Mouse (Mus musculus): ENCODE results near the gene Olfr731. TPM values are rescaled to one million over a fixed set of nuclear protein-coding genes. Genes with fewer than 3 reads are reported as not detected.

Gene Olfr731
- not detected in 2 replicates for polyA plus RNA-seq (2014; fragmentation: Nextera tagmentation; extraction: Ambion mirVana)

GRCm38 (mm10) chr14:50241766-50242165 lies at the start of gene Olfr731:
Olfr731 (minus strand) TSS chr14:50241866.
- Histone ChIP-seq H3K27me3 (ENCODE audit: control insufficient read depth, insufficient read depth, low read length) (no peaks in the 10 kb centered on the region), H3K27ac (replicated peaks in 1 of 2; ENCODE audit: control insufficient read depth in 1 of 2, insufficient read depth in 1 of 2, low read depth in 2 of 2, low read length in 2 of 2) (no peak within 1 kb of the TSS), H3K4me2 (ENCODE audit: low read length) (no peak within 1 kb of the TSS), H3K9me3 (ENCODE audit: control insufficient read depth, low read length) (no peaks in the 10 kb centered on the region), H3K36me3 (ENCODE audit: control insufficient read depth, insufficient read depth, low read length) (no peaks in the 10 kb centered on the region), H3K4me3 (ENCODE audit: control insufficient read depth in 1 of 2, insufficient read depth in 1 of 2, low read depth in 1 of 2, low read length in 2 of 2) (no peak within 1 kb of the TSS), H3K4me1 (ENCODE audit: control insufficient read depth in 2 of 2, insufficient read depth in 2 of 2, low read length in 2 of 2) (no peaks in the 10 kb centered on the region), H3K9ac (ENCODE audit: low read length) (no peak within 1 kb of the TSS)
- no peak for ATAC-seq (ENCODE audit: insufficient number of reproducible peaks, insufficient read depth, low FRiP score, low read depth)
- 73% methylated on average over 4 of the region's 4 CpGs for WGBS

DNA sequence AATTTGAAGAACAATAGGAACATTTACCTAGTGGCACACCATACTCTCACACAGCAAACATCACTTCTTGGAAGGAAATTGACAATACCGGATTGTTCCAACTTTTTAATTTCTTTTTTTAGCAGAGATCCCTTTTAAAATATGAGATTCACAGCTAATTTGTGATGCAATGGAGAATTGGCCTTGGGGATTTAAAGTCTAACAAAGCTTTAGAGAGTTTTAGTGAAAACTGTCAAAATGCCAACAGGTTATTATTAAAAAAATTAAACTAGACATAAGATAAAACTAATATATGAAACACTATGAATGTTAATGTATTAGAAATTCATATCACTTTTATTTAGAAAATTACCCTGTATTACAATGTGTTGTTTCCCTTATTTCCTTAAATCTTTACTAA lies 42.4 kb upstream of the Olfr731 start, which contains the start of gene Olfr732:
Gene Olfr732, minus strand, starts transcription at position 101 of the 400 bp plus-strand sequence.
- H3K27me3 ChIP-seq (ENCODE audit: control insufficient read depth, insufficient read depth, low read length): no peaks in the 10 kb centered on the region
- no peaks in the 10 kb centered on the region for H3K36me3 ChIP-seq (ENCODE audit: control insufficient read depth, insufficient read depth, low read length)
- H3K4me1 ChIP-seq (ENCODE audit: control insufficient read depth in 2 of 2, insufficient read depth in 2 of 2, low read length in 2 of 2): no peaks in the 10 kb centered on the region
- no peak for ATAC-seq (ENCODE audit: insufficient number of reproducible peaks, insufficient read depth, low FRiP score, low read depth)
- WGBS: 87% methylated on average over 1 of the region's 1 CpGs
- no peak within 1 kb of the TSS for H3K4me3 ChIP-seq (ENCODE audit: control insufficient read depth in 1 of 2, insufficient read depth in 1 of 2, low read depth in 1 of 2, low read length in 2 of 2)
- H3K4me2 ChIP-seq (ENCODE audit: low read length): no peak within 1 kb of the TSS
- no peak within 1 kb of the TSS for H3K9ac ChIP-seq (ENCODE audit: low read length)
- H3K27ac ChIP-seq (replicated peaks in 1 of 2; ENCODE audit: control insufficient read depth in 1 of 2, insufficient read depth in 1 of 2, low read depth in 2 of 2, low read length in 2 of 2): no peak within 1 kb of the TSS
- no peaks in the 10 kb centered on the region for H3K9me3 ChIP-seq (ENCODE audit: control insufficient read depth, low read length)

DNA sequence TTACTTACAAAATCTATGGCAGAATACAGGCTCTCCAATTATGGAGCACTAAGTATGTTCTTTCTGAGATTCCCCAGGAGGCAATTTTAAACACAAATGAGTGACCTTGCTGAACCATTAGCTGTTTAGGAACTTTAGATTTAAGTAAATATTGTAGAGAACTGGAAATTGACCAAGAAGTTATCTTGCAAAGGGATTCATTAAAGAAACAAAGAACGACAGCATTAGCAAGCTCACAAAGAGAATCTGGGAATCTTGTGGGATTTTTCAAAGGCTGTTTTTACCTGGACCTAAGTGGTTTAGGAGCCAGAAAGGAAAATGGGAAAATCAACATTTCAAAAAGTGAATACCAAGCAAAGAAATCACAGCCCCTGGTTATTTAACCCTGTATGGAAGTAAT lies 53.6 kb downstream of the Olfr731 start, which contains the start of gene Olfr730:
Gene Olfr730, minus strand, starts transcription at position 101 of the 400 bp plus-strand sequence.
- Histone ChIP-seq H3K27ac (replicated peaks in 1 of 2; ENCODE audit: control insufficient read depth in 1 of 2, insufficient read depth in 1 of 2, low read depth in 2 of 2, low read length in 2 of 2) (no peak within 1 kb of the TSS), H3K4me3 (ENCODE audit: control insufficient read depth in 1 of 2, insufficient read depth in 1 of 2, low read depth in 1 of 2, low read length in 2 of 2) (no peak within 1 kb of the TSS), H3K9ac (ENCODE audit: low read length) (no peak within 1 kb of the TSS), H3K4me2 (ENCODE audit: low read length) (no peak within 1 kb of the TSS), H3K4me1 (ENCODE audit: control insufficient read depth in 2 of 2, insufficient read depth in 2 of 2, low read length in 2 of 2) (no peaks in the 10 kb centered on the region), H3K36me3 (ENCODE audit: control insufficient read depth, insufficient read depth, low read length) (no peaks in the 10 kb centered on the region), H3K27me3 (ENCODE audit: control insufficient read depth, insufficient read depth, low read length) (no peaks in the 10 kb centered on the region), H3K9me3 (ENCODE audit: control insufficient read depth, low read length) (no peaks in the 10 kb centered on the region)
- 55% methylated on average over 1 of the region's 1 CpGs for WGBS
- no peak for ATAC-seq (ENCODE audit: insufficient number of reproducible peaks, insufficient read depth, low FRiP score, low read depth)

Other genes with a start within 250 kb of the Olfr731 start
- not detected in 2 replicates for gene Olfr725, start 201.5 kb downstream of the Olfr731 start, polyA plus RNA-seq (2014; fragmentation: Nextera tagmentation; extraction: Ambion mirVana)
- gene Olfr726, start 150.9 kb downstream of the Olfr731 start, polyA plus RNA-seq (2014; fragmentation: Nextera tagmentation; extraction: Ambion mirVana): not detected in 2 replicates
- gene Olfr727, start 118.7 kb downstream of the Olfr731 start, polyA plus RNA-seq (2014; fragmentation: Nextera tagmentation; extraction: Ambion mirVana): not detected in 2 replicates
- gene Olfr728, start 99.2 kb downstream of the Olfr731 start, polyA plus RNA-seq (2014; fragmentation: Nextera tagmentation; extraction: Ambion mirVana): not detected in 2 replicates
- not detected in 2 replicates for gene Olfr729, start 89.0 kb downstream of the Olfr731 start, polyA plus RNA-seq (2014; fragmentation: Nextera tagmentation; extraction: Ambion mirVana)
- not detected in 2 replicates for gene Olfr730, start 53.7 kb downstream of the Olfr731 start, polyA plus RNA-seq (2014; fragmentation: Nextera tagmentation; extraction: Ambion mirVana)
- not detected in 2 replicates for gene Olfr732, start 42.3 kb upstream of the Olfr731 start, polyA plus RNA-seq (2014; fragmentation: Nextera tagmentation; extraction: Ambion mirVana)
- not detected in 2 replicates for gene Olfr733, start 59.7 kb upstream of the Olfr731 start, polyA plus RNA-seq (2014; fragmentation: Nextera tagmentation; extraction: Ambion mirVana)
- not detected in 2 replicates for gene Olfr734, start 84.9 kb upstream of the Olfr731 start, polyA plus RNA-seq (2014; fragmentation: Nextera tagmentation; extraction: Ambion mirVana)
- not detected in 2 replicates for gene Olfr735, start 107.0 kb upstream of the Olfr731 start, polyA plus RNA-seq (2014; fragmentation: Nextera tagmentation; extraction: Ambion mirVana)
- gene Tlr11, start 116.0 kb upstream of the Olfr731 start, polyA plus RNA-seq (2014; fragmentation: Nextera tagmentation; extraction: Ambion mirVana): not detected in 2 replicates
- not detected in 2 replicates for gene Olfr736, start 139.3 kb upstream of the Olfr731 start, polyA plus RNA-seq (2014; fragmentation: Nextera tagmentation; extraction: Ambion mirVana)
- not detected in 2 replicates for gene Olfr738, start 165.7 kb upstream of the Olfr731 start, polyA plus RNA-seq (2014; fragmentation: Nextera tagmentation; extraction: Ambion mirVana)
- not detected in 2 replicates for gene Olfr739, start 176.8 kb upstream of the Olfr731 start, polyA plus RNA-seq (2014; fragmentation: Nextera tagmentation; extraction: Ambion mirVana)
- gene Olfr740, start 203.7 kb upstream of the Olfr731 start, polyA plus RNA-seq (2014; fragmentation: Nextera tagmentation; extraction: Ambion mirVana): not detected in 2 replicates
- gene Olfr741, start 230.9 kb upstream of the Olfr731 start, polyA plus RNA-seq (2014; fragmentation: Nextera tagmentation; extraction: Ambion mirVana): not detected in 2 replicates

Data from heart, embryonic 14.5 days (tissue).